Mouse (Mus musculus) testis, adult 2 months (tissue): ENCODE measurements around the gene Ttll3.
A peak's percentile ranks its signal among the peaks of the same experiment; 100 is the strongest.

ENCODE experiments used
- CTCF ChIP-seq: fragments of 200-500 bp; IDR thresholded peaks from 2 replicates; pipeline ENCODE4 v1.5.1; 2012; ENCODE audit warnings: low read depth, mild to moderate bottlenecking, inconsistent platforms, low read length, moderate library complexity; ENCODE audit not compliant: control insufficient read depth, insufficient read depth, insufficient replicate concordance
- POLR2A ChIP-seq: fragments of 200-500 bp; IDR thresholded peaks from 2 replicates; pipeline ENCODE4 v1.6.1; 2012; ENCODE audit warnings: low read depth, mild to moderate bottlenecking, inconsistent platforms, low read length, moderate library complexity; ENCODE audit not compliant: control insufficient read depth

GRCm38 (mm10) chr6:113428006-113428405 is 38.9 kb downstream of the Ttll3 start:
- peak; percentile 10; the same call in 1 of the 2 replicates for TF ChIP-seq CTCF
- no peak for TF ChIP-seq POLR2A
